8 mouse cellular contexts compared by ENCODE assay signal in genomic region chr1:86435302-86435821, GRCm38 (mm10). TPM values are rescaled to one million over a fixed set of nuclear protein-coding genes. Genes with fewer than 3 reads are reported as not detected.
DNase-seq lines count a peak whose midpoint lies in the region; ATAC-seq and TF ChIP-seq lines count a peak whose summit lies in the region.

No protein-coding gene starts in this region.

- H3K9ac ChIP-seq in heart, postnatal 0 days (replicated peaks; ENCODE audit: low read depth, low read length), result peak overlapping the region; percentile 75
- H3K9ac ChIP-seq in liver, postnatal 0 days (replicated peaks), result peak overlapping the region; percentile 17; the same call in 1 of the 2 replicates

- H3K36me3 ChIP-seq in forebrain, embryonic 10.5 days (replicated peaks), result no peaks in the 10 kb centered on the region
- H3K36me3 ChIP-seq in heart, postnatal 0 days (replicated peaks; ENCODE audit: control insufficient read depth, insufficient read depth, low read length), result no peaks in the 10 kb centered on the region
- no peaks in the 10 kb centered on the region for H3K36me3 ChIP-seq in liver, postnatal 0 days (replicated peaks; ENCODE audit: insufficient read depth, low read length)

- WGBS in forebrain, embryonic 10.5 days, result 41% methylated on average over 13 of the region's 13 CpGs
- 7% methylated on average over 13 of the region's 13 CpGs for whole genome bisulfite sequencing in heart, postnatal 0 days
- WGBS in liver, postnatal 0 days (ENCODE audit: insufficient replicate concordance), result 56% methylated on average over 13 of the region's 13 CpGs

- peak; percentile 34 for ATAC-seq in heart, postnatal 0 days (ENCODE audit: insufficient read depth, low read depth)
- ATAC-seq in liver, postnatal 0 days, result no peak
- ATAC-seq in granulocyte monocyte progenitor cell, adult 5-6 weeks (replicated peaks; ENCODE audit: poor library complexity, severe bottlenecking), result no peak

- no peaks in the 10 kb centered on the region for H3K9me3 ChIP-seq in forebrain, embryonic 10.5 days
- no peaks in the 10 kb centered on the region for H3K9me3 ChIP-seq in heart, postnatal 0 days (replicated peaks; ENCODE audit: control insufficient read depth, low read length)
- no peaks in the 10 kb centered on the region for H3K9me3 ChIP-seq in liver, postnatal 0 days (ENCODE audit: low read length)

- peak; percentile 37; the same call in 1 of the 2 replicates for TF ChIP-seq EP300 in heart, postnatal 0 days (IDR thresholded peaks at IDR 0.05; ENCODE audit: low read depth)
- TF ChIP-seq EP300 in liver, postnatal 0 days (IDR thresholded peaks at IDR 0.05; ENCODE audit: low read depth), result no peak

- H3K4me1 ChIP-seq in forebrain, embryonic 10.5 days, result peaks cover 71% of the 10 kb centered on the region
- H3K4me1 ChIP-seq in heart, postnatal 0 days (ENCODE audit: control insufficient read depth, insufficient read depth), result peaks cover 44% of the 10 kb centered on the region
- H3K4me1 ChIP-seq in liver, postnatal 0 days (ENCODE audit: insufficient read depth), result peaks cover 46% of the 10 kb centered on the region

- H3K27ac ChIP-seq in forebrain, embryonic 10.5 days, result peak overlapping the region; percentile 93
- H3K27ac ChIP-seq in heart, postnatal 0 days (ENCODE audit: low read depth), result peak overlapping the region; percentile 99
- H3K27ac ChIP-seq in liver, postnatal 0 days (ENCODE audit: low read depth), result peak overlapping the region; percentile 97

- H3K27me3 ChIP-seq in forebrain, embryonic 10.5 days (ENCODE audit: poor library complexity, severe bottlenecking), result peaks cover 12% of the 10 kb centered on the region
- no peaks in the 10 kb centered on the region for H3K27me3 ChIP-seq in heart, postnatal 0 days (ENCODE audit: control insufficient read depth, insufficient read depth, low read length)
- no peaks in the 10 kb centered on the region for H3K27me3 ChIP-seq in liver, postnatal 0 days (ENCODE audit: insufficient read depth, low read length)

- H3K4me3 ChIP-seq in forebrain, embryonic 10.5 days, result peak overlapping the region; percentile 50
- H3K4me3 ChIP-seq in heart, postnatal 0 days (ENCODE audit: low read depth, low read length), result no peak overlapping the region
- no peak overlapping the region for H3K4me3 ChIP-seq in liver, postnatal 0 days (ENCODE audit: low read depth, low read length)

- DNase-seq in urinary bladder, postnatal 25 days (ENCODE audit: low spot score), result peak; percentile 28
- DNase-seq in urinary bladder, adult 18-20 months (ENCODE audit: low spot score in 2 of 2), result no peak
- peak; percentile 49 for DNase-seq in forebrain, embryonic 10.5 days (ENCODE audit: extremely low spot score, low spot score)
- peak; percentile 90 for DNase-seq in heart, postnatal 0 days (ENCODE audit: low spot score)
- peak; percentile 58 to 75 for DNase-seq in kidney, postnatal 4 days
- no peak for DNase-seq in liver, postnatal 0 days
- peak; percentile 20 for DNase-seq in ovary, postnatal 10 days (ENCODE audit: low spot score)

- TF ChIP-seq CTCF in heart, postnatal 0 days (IDR thresholded peaks at IDR 0.05; ENCODE audit: low read depth), result no peak
- TF ChIP-seq CTCF in liver, postnatal 0 days (IDR thresholded peaks at IDR 0.05; ENCODE audit: low read depth), result no peak

- H3K4me2 ChIP-seq in heart, postnatal 0 days (ENCODE audit: low read depth, low read length), result peak overlapping the region; percentile 73
- peak overlapping the region; percentile 92 for H3K4me2 ChIP-seq in liver, postnatal 0 days (ENCODE audit: low read depth, low read length)

RNA-seq across cellular contexts. Expression of gene Tex44, which starts 9.2 kb away (rescaled TPM):
- not detected in 2 replicates for polyA plus RNA-seq in forebrain, embryonic 10.5 days (2016; fragmentation: Nextera tagmentation; extraction: Ambion mirVana)
- total RNA-seq in heart, postnatal 0 days (2014; rRNA removed; ENCODE audit: low replicate concordance), result not detected in 2 replicates
- not detected in 2 replicates for polyA plus RNA-seq in heart, postnatal 0 days (2015; fragmentation: Nextera tagmentation; extraction: Ambion mirVana)
- polyA plus RNA-seq in liver, postnatal 0 days (2015; fragmentation: Nextera tagmentation; extraction: Ambion mirVana), result not detected in 2 replicates
- not detected in 2 replicates for total RNA-seq in granulocyte monocyte progenitor cell, adult 5-6 weeks (2014; fragmentation: Nextera tagmentation)
- total RNA-seq in granulocyte monocyte progenitor cell, adult 5-6 weeks (2017), result not detected in 2 replicates

RNA-seq across cellular contexts. Expression of gene Nmur1, which starts 9.3 kb away (rescaled TPM):
- 0.17 and 0.27 TPM in 2 replicates for polyA plus RNA-seq in forebrain, embryonic 10.5 days (2016; fragmentation: Nextera tagmentation; extraction: Ambion mirVana)
- total RNA-seq in heart, postnatal 0 days (2014; rRNA removed; ENCODE audit: low replicate concordance), result 0.31 TPM in 1 of 2 replicates, not detected in the other
- not detected in 2 replicates for polyA plus RNA-seq in heart, postnatal 0 days (2015; fragmentation: Nextera tagmentation; extraction: Ambion mirVana)
- not detected in 2 replicates for polyA plus RNA-seq in liver, postnatal 0 days (2015; fragmentation: Nextera tagmentation; extraction: Ambion mirVana)
- not detected in 2 replicates for total RNA-seq in granulocyte monocyte progenitor cell, adult 5-6 weeks (2014; fragmentation: Nextera tagmentation)
- not detected in 2 replicates for total RNA-seq in granulocyte monocyte progenitor cell, adult 5-6 weeks (2017)

Comparison
In these comparisons a context has a peak if more than half of its experiments do, and no peak if none do; other contexts are left out.
1. DNase-seq: peak in urinary bladder, postnatal 25 days (single experiment), forebrain, embryonic 10.5 days (single experiment), heart, postnatal 0 days (single experiment), kidney, postnatal 4 days (2 of 2) and ovary, postnatal 10 days (single experiment); none in urinary bladder, adult 18-20 months (0 of 2) and liver, postnatal 0 days (single experiment).
2. Peak in every context shown above with its lines, with median percentiles within 50 percentile points of each other: H3K27ac ChIP-seq.